Mouse (Mus musculus): Measurements from ENCODE around the gene Nuak2. TPM values are rescaled to one million over a fixed set of nuclear protein-coding genes. Genes with fewer than 3 reads are reported as not detected.
"Not testable (repeated sequence)": the region's sequence is repeated elsewhere in the genome, so short reads cannot be mapped to it uniquely, and the experiment has no call there.

Gene Nuak2
- 5.2 and 6.1 TPM in 2 replicates for polyA plus RNA-seq (2014; fragmentation: Nextera tagmentation; extraction: Ambion mirVana)

DNA sequence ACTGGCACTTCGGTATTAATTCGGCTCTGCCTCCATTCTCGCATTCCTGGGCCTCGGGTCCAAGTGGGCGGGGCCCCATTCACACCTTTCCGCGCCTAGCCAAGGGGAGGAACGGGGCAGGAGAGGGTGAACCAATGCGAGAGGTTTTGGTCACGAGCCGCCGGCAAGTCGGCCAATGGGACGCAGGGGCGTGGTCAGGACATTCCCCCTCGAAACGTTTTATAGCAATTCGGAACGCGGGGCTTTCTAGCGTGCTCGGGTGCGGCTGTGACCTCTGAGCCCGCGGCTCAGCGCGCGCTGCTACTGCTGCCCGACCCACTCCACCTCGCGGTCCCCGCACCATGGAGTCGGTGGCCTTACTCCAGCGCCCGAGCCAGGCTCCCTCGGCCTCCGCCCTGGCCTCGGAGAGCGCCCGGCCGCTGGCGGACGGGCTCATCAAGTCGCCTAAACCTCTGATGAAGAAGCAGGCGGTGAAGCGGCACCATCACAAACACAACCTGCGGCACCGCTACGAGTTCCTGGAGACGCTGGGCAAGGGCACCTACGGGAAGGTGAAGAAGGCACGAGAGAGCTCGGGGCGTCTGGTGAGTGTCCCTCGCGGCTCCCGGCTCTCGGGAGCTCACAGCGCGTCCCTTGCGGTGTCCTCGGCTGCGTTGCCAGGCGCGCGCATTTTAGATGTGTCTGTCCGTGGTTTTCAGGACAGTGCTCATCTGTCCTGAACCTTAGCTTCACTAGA, at the start of gene Nuak2:
Gene Nuak2, plus strand, starts transcription at position 238 of the 736 bp plus-strand sequence.
- Histone ChIP-seq H3K4me3 (ENCODE audit: low read depth, low read length) (peak within 1 kb of the TSS; percentile 58), H3K27me3 (replicated peaks; ENCODE audit: control insufficient read depth, insufficient read depth, low read length) (peaks cover 35% of the 10 kb centered on the region), H3K27ac (replicated peaks; ENCODE audit: low read depth, low read length) (no peak within 1 kb of the TSS), H3K4me2 (ENCODE audit: low read depth, low read length) (peak within 1 kb of the TSS; percentile 97), H3K9me3 (ENCODE audit: control insufficient read depth, low read length) (no peaks in the 10 kb centered on the region), H3K36me3 (ENCODE audit: control insufficient read depth, insufficient read depth, low read length) (no peaks in the 10 kb centered on the region), H3K9ac (ENCODE audit: low read depth, low read length) (peak within 1 kb of the TSS; percentile 65), H3K4me1 (ENCODE audit: control insufficient read depth, insufficient read depth, low read length) (peaks cover 16% of the 10 kb centered on the region)
- ATAC-seq (ENCODE audit: low read depth): peak; percentile 81
- 1% methylated on average over 57 of the region's 67 CpGs for WGBS
- DNase-seq (ENCODE audit: low spot score): peak; percentile 95

DNA sequence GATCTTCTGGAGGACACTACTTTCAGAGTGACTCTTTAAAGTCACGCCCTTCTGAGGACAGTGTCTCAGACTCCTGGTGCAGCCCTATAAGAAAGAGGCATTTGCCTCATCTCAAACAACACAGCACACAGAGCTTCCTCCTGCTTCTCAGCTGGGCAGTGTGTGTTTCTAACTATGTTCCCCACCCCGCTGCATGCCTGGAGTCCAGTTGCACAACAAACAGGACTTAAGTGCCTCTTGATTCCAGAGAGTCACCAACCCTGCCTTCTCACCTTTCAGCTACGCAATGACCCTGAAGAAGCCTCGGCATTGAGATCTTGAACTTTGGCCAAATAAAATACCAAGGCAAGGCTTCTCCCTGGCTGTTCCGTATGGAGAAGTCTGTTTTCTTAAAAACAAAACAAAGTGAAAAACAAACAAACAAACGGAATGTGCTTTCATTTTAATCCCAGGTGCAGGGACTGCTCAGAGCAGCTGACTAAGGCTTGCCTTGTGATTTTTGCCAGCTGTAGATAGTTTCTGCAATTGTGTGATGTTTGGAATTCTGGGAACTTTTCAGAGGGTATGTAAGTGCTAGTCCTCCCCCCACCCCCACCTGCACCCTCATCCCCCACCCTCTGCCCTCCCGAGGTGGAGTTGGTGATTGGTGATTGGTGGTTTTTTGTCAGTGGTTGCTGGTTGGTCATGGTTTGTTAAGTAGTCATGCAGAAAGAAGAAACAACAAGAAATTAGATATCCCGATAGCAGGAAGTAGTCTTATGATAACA, 49.0 kb upstream of the Nuak2 start:
- no peak overlapping the region for H3K27ac ChIP-seq (replicated peaks; ENCODE audit: low read depth, low read length)
- ATAC-seq (ENCODE audit: low read depth) (no peak), DNase-seq (ENCODE audit: low spot score) (no peak)
- no peaks in the 10 kb centered on the region for H3K36me3 ChIP-seq (ENCODE audit: control insufficient read depth, insufficient read depth, low read length)
- H3K9ac ChIP-seq (ENCODE audit: low read depth, low read length): no peak overlapping the region
- H3K9me3 ChIP-seq (ENCODE audit: control insufficient read depth, low read length): no peaks in the 10 kb centered on the region
- no peaks in the 10 kb centered on the region for H3K27me3 ChIP-seq (replicated peaks; ENCODE audit: control insufficient read depth, insufficient read depth, low read length)
- no peak overlapping the region for H3K4me3 ChIP-seq (ENCODE audit: low read depth, low read length)
- WGBS: 23% methylated on average over 8 of the region's 8 CpGs
- H3K4me2 ChIP-seq (ENCODE audit: low read depth, low read length): no peak overlapping the region; the same call in 1 of the 2 replicates
- peaks cover 16% of the 10 kb centered on the region; the same call in 1 of the 2 replicates for H3K4me1 ChIP-seq (ENCODE audit: control insufficient read depth, insufficient read depth, low read length)

DNA sequence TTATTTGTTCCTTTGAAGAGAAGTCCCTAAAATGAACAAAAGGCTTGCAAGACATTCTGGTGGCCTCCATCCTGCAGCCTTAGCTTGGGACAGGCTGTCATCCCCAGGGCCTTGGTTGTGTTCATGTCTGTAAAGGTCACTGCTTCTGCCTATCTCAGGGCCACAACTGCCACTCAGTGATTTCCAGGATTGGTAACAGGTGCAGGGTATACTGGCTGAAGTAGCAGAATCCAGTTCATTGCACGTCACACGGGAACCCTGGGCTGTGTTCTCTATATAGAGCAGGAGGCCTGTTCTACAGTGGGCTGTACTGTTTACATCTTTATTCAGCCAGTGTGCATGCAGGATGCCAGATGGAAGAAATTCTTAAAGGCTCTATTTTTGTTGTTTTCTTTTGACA, 48.0 kb upstream of the Nuak2 start:
- H3K9ac ChIP-seq (ENCODE audit: low read depth, low read length): no peak overlapping the region
- WGBS: 51% methylated on average over 2 of the region's 2 CpGs
- no peaks in the 10 kb centered on the region for H3K9me3 ChIP-seq (ENCODE audit: control insufficient read depth, low read length)
- H3K36me3 ChIP-seq (ENCODE audit: control insufficient read depth, insufficient read depth, low read length): no peaks in the 10 kb centered on the region
- peaks cover 16% of the 10 kb centered on the region; the same call in 1 of the 2 replicates for H3K4me1 ChIP-seq (ENCODE audit: control insufficient read depth, insufficient read depth, low read length)
- no peaks in the 10 kb centered on the region for H3K27me3 ChIP-seq (replicated peaks; ENCODE audit: control insufficient read depth, insufficient read depth, low read length)
- no peak overlapping the region for H3K4me3 ChIP-seq (ENCODE audit: low read depth, low read length)
- ATAC-seq (ENCODE audit: low read depth) (no peak), DNase-seq (ENCODE audit: low spot score) (no peak)
- H3K4me2 ChIP-seq (ENCODE audit: low read depth, low read length): no peak overlapping the region
- H3K27ac ChIP-seq (replicated peaks; ENCODE audit: low read depth, low read length): no peak overlapping the region

DNA sequence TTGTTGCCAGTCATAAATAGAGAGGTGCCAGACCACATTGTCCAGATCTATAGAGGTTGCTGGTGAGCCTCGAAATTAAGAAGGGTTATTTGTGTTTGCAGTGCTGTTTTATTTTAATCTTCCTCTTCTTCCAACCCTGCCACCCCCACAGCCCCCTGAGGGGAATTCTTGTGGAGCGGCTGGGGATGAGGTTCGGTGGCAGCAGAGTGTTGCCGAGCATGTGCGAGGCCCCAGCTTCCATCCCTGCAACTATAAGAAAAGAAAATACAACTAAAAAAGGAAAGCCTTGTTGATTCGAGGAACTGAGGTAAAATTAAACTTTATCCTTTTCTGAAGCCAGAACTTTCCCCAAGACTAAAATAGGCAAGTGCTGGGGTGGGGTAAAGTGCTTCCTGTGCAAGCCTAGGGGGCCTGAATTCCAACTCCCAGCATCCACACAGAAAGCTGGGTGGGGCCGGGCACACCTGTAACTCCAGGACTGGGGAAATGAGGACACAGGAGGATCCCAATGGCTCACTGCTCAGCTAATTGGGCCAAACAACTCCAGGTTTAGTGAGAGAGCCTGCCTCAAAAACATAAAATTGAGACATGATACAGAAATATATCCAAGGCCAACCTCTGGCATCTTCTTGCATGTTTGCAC, 47.4 kb upstream of the Nuak2 start:
- H3K4me1 ChIP-seq (ENCODE audit: control insufficient read depth, insufficient read depth, low read length): peaks cover 16% of the 10 kb centered on the region; the same call in 1 of the 2 replicates
- no peak overlapping the region for H3K9ac ChIP-seq (ENCODE audit: low read depth, low read length)
- H3K36me3 ChIP-seq (ENCODE audit: control insufficient read depth, insufficient read depth, low read length): no peaks in the 10 kb centered on the region
- no peak overlapping the region for H3K4me3 ChIP-seq (ENCODE audit: low read depth, low read length)
- no peaks in the 10 kb centered on the region for H3K9me3 ChIP-seq (ENCODE audit: control insufficient read depth, low read length)
- H3K27ac ChIP-seq (replicated peaks; ENCODE audit: low read depth, low read length): no peak overlapping the region
- 29% methylated on average over 7 of the region's 7 CpGs for WGBS
- no peaks in the 10 kb centered on the region for H3K27me3 ChIP-seq (replicated peaks; ENCODE audit: control insufficient read depth, insufficient read depth, low read length)
- no peak overlapping the region for H3K4me2 ChIP-seq (ENCODE audit: low read depth, low read length)
- DNase-seq (ENCODE audit: low spot score) (no peak), ATAC-seq (ENCODE audit: low read depth) (no peak)

DNA sequence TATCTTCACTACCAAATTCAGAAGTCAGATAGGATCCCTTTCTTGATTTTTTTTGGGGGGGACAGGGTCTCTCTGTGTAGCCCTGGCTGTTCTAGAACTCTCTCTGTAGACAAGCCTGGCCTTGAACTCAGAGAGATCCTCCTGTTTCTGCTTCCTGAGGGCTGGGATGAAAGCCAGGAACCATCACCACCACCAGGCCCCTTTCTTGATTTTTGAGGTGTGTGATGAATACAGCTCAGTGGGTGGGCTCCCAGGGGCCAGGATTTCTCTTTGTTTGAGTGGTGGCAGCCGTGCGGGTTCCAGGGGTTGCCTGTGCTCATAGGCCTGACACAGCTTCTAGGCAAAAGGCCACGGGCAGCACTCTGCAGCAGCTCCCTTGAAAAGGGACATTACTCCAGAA, 44.7 kb upstream of the Nuak2 start:
- Histone ChIP-seq H3K9ac (ENCODE audit: low read depth, low read length) (no peak overlapping the region), H3K9me3 (ENCODE audit: control insufficient read depth, low read length) (no peaks in the 10 kb centered on the region), H3K36me3 (ENCODE audit: control insufficient read depth, insufficient read depth, low read length) (no peaks in the 10 kb centered on the region), H3K4me2 (ENCODE audit: low read depth, low read length) (no peak overlapping the region), H3K4me1 (ENCODE audit: control insufficient read depth, insufficient read depth, low read length) (peaks cover 16% of the 10 kb centered on the region; the same call in 1 of the 2 replicates), H3K27me3 (replicated peaks; ENCODE audit: control insufficient read depth, insufficient read depth, low read length) (no peaks in the 10 kb centered on the region), H3K27ac (replicated peaks; ENCODE audit: low read depth, low read length) (no peak overlapping the region), H3K4me3 (ENCODE audit: low read depth, low read length) (no peak overlapping the region)
- DNase-seq (ENCODE audit: low spot score) (no peak), ATAC-seq (ENCODE audit: low read depth) (no peak)
- WGBS: 72% methylated on average over 3 of the region's 3 CpGs

DNA sequence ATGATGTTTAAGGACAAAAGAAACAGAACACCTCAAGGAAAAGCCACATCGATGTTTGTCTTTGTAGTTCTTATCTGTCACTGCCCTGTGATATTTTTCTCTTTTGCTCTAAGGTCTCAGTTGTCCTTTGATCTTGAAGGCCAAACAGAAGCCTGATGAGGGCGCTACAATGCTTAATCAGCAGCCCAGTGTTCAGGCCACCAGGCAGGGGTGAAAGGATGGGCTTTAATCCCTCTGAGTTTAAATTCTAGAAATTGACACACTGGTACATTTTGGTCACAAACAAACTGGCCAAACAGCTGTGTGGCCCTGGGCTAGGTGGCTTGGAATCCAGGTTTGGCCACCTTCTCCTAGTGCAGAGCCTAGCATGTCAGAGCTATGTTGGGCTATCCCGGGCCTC, 39.2 kb upstream of the Nuak2 start:
- no peak for DNase-seq (ENCODE audit: low spot score)
- WGBS: 79% methylated on average over 3 of the region's 3 CpGs
- no peaks in the 10 kb centered on the region for H3K9me3 ChIP-seq (ENCODE audit: control insufficient read depth, low read length)
- H3K27me3 ChIP-seq (replicated peaks; ENCODE audit: control insufficient read depth, insufficient read depth, low read length): no peaks in the 10 kb centered on the region
- no peaks in the 10 kb centered on the region for H3K36me3 ChIP-seq (ENCODE audit: control insufficient read depth, insufficient read depth, low read length)
- H3K4me3 ChIP-seq (ENCODE audit: low read depth, low read length): no peak overlapping the region
- H3K4me1 ChIP-seq (ENCODE audit: control insufficient read depth, insufficient read depth, low read length): no peaks in the 10 kb centered on the region
- no peak overlapping the region for H3K4me2 ChIP-seq (ENCODE audit: low read depth, low read length)
- ATAC-seq (ENCODE audit: low read depth): no peak
- H3K27ac ChIP-seq (replicated peaks; ENCODE audit: low read depth, low read length): no peak overlapping the region
- no peak overlapping the region for H3K9ac ChIP-seq (ENCODE audit: low read depth, low read length)

DNA sequence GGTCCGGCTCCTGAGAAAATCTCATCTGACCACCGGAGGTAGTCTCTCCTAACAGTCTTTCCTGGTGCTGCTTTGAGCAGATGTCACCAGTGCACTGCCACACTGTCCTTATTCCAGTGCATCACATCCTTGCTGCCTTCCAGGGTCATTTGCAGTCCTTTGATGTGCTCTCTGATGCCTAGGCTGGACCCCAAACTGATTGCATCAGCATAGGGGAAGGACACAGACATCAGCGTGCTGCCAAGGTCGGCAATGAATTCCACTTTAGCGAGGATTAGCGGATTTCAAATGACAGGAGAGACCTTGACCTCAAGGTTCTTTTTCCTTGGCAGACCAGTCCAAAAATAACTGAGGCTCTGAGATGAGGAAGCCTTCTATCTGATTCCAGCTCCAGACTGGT, 38.8 kb upstream of the Nuak2 start:
- H3K4me3 ChIP-seq (ENCODE audit: low read depth, low read length): no peak overlapping the region
- H3K9ac ChIP-seq (ENCODE audit: low read depth, low read length): no peak overlapping the region
- H3K4me1 ChIP-seq (ENCODE audit: control insufficient read depth, insufficient read depth, low read length): no peaks in the 10 kb centered on the region
- DNase-seq (ENCODE audit: low spot score) (no peak), ATAC-seq (ENCODE audit: low read depth) (no peak)
- no peaks in the 10 kb centered on the region for H3K9me3 ChIP-seq (ENCODE audit: control insufficient read depth, low read length)
- 74% methylated on average over 6 of the region's 6 CpGs for WGBS
- H3K36me3 ChIP-seq (ENCODE audit: control insufficient read depth, insufficient read depth, low read length): no peaks in the 10 kb centered on the region
- H3K27me3 ChIP-seq (replicated peaks; ENCODE audit: control insufficient read depth, insufficient read depth, low read length): no peaks in the 10 kb centered on the region
- no peak overlapping the region for H3K27ac ChIP-seq (replicated peaks; ENCODE audit: low read depth, low read length)
- H3K4me2 ChIP-seq (ENCODE audit: low read depth, low read length): no peak overlapping the region

DNA sequence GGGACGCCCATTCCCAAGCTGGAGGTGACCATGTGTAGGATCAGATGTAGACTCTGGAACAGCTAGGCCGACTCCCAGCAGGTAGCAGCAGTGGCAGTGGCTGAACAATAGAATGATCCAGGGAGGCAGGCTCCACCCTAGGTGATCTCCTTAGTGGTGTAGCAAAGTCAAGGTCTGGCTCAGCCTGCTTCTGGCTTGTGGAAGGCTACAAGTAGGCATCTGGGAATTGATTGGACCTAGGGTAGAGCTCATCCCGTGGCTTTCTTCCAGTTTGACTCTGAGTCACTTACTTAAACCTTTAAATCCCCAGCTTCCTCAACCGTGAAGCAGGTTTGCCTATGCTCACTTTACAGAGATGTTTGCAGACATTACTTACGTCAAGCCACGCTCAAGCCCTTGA, 35.3 kb upstream of the Nuak2 start:
- WGBS: 75% methylated on average over 6 of the region's 6 CpGs
- not testable (repeated sequence) for ATAC-seq (ENCODE audit: low read depth); H3K9me3 ChIP-seq (ENCODE audit: control insufficient read depth, low read length); H3K4me3 ChIP-seq (ENCODE audit: low read depth, low read length); H3K36me3 ChIP-seq (ENCODE audit: control insufficient read depth, insufficient read depth, low read length); H3K27ac ChIP-seq (replicated peaks; ENCODE audit: low read depth, low read length); H3K4me2 ChIP-seq (ENCODE audit: low read depth, low read length); H3K4me1 ChIP-seq (ENCODE audit: control insufficient read depth, insufficient read depth, low read length); H3K9ac ChIP-seq (ENCODE audit: low read depth, low read length); DNase-seq (ENCODE audit: low spot score); H3K27me3 ChIP-seq (replicated peaks; ENCODE audit: control insufficient read depth, insufficient read depth, low read length)

All from embryonic facial prominence, embryonic 14.5 days (tissue).